Mouse (Mus musculus) heart, postnatal 0 days (tissue): ENCODE measurements around the gene Plpp3. TPM values are rescaled to one million over a fixed set of nuclear protein-coding genes. Genes with fewer than 3 reads are reported as not detected.

Source experiments
- ATAC-seq: fragments of 200-750 bp; cut with Nextera tagmentation; 2 replicates; pipeline ENCODE4 v1.8.0; 2017; ENCODE audit warnings: low read depth, moderate number of reproducible peaks, moderate library complexity; ENCODE audit not compliant: insufficient read depth
- DNase-seq: peaks from one replicate; pipeline ENCODE4 v3.0.0-alpha.2; 2016; ENCODE audit warnings: low spot score
- H3K27ac ChIP-seq: fragments of 300-500 bp; sonication (generic); 2 replicates; pipeline ENCODE4 v1.5.1; 2014; ENCODE audit warnings: low read depth, mild to moderate bottlenecking
- H3K27me3 ChIP-seq: fragments of 300-500 bp; sonication (generic); 2 replicates; pipeline ENCODE4 v1.6.1; 2014; ENCODE audit warnings: low read length, mixed read lengths; ENCODE audit not compliant: control insufficient read depth, insufficient read depth
- H3K36me3 ChIP-seq: fragments of 300-500 bp; sonication (generic); replicated peaks from 2 replicates; pipeline ENCODE4 v1.6.1; 2014; ENCODE audit warnings: low read length, mixed read lengths; ENCODE audit not compliant: control insufficient read depth, insufficient read depth
- H3K4me1 ChIP-seq: fragments of 300-500 bp; sonication (generic); 2 replicates; pipeline ENCODE4 v1.6.1; 2014; ENCODE audit warnings: antibody characterized with exemption; ENCODE audit not compliant: control insufficient read depth, insufficient read depth
- H3K4me2 ChIP-seq: fragments of 300-500 bp; sonication (generic); 2 replicates; pipeline ENCODE4 v1.6.1; 2014; ENCODE audit warnings: low read depth, mild to moderate bottlenecking, low read length, moderate library complexity
- H3K4me3 ChIP-seq: fragments of 300-500 bp; sonication (generic); 2 replicates; pipeline ENCODE4 v1.5.1; 2014; ENCODE audit warnings: low read depth, low read length
- H3K9ac ChIP-seq: fragments of 300-500 bp; sonication (generic); replicated peaks from 2 replicates; pipeline ENCODE4 v1.6.1; 2014; ENCODE audit warnings: low read depth, low read length, mixed read lengths
- H3K9me3 ChIP-seq: fragments of 300-500 bp; sonication (generic); replicated peaks from 2 replicates; pipeline ENCODE4 v1.6.1; 2016; ENCODE audit warnings: low read length; ENCODE audit not compliant: control insufficient read depth
- CTCF ChIP-seq: IDR thresholded peaks from 2 replicates; pipeline ENCODE4 v1.5.1; 2016; ENCODE audit warnings: antibody characterized with exemption, control low read depth, low read depth
- EP300 ChIP-seq: IDR thresholded peaks from 2 replicates; pipeline ENCODE4 v1.6.1; 2016; ENCODE audit warnings: antibody characterized with exemption, low read depth
- WGBS: fragments of 180-500 bp; shearing (Covaris S2); extraction: QIAGEN DNeasy Blood & Tissue Kit; methylation state at CpG from one replicate; pipeline ENCODE4 v1.1.7; 2014; 5-methylcytosine and 5-hydroxymethylcytosine counted together
- polyA plus RNA-seq: library from polyadenylated mRNA; unstranded; fragments of >200 nt; fragmentation: Nextera tagmentation; extraction: Ambion mirVana; gene quantifications from 2 replicates; pipeline ENCODE4 v1.2.1, GENCODE M21; 2015
- total RNA-seq: library from RNA; depleted of rRNA; stranded (reverse); fragments of >200 nt; gene quantifications from 2 replicates; pipeline ENCODE4 v1.2.3, GENCODE M21; 2014; ENCODE audit warnings: low replicate concordance

The Plpp3 gene
- total and polyA plus RNA-seq, 2 experiments from 2014 or later, result 56.4 to 57.0 TPM

GRCm38 (mm10) chr4:105196993-105197765 is 40.0 kb downstream of the Plpp3 start:
- Histone ChIP-seq H3K27me3 (no peaks in the 10 kb centered on the region), H3K27ac (no peak overlapping the region), H3K4me3 (no peak overlapping the region), H3K9me3 (no peaks in the 10 kb centered on the region), H3K36me3 (peaks cover 34% of the 10 kb centered on the region), H3K9ac (no peak overlapping the region), H3K4me2 (no peak overlapping the region), H3K4me1 (0 out of 2 replicates have a peak, but pooled peaks cover 4% of the 10 kb centered on the region)
- TF ChIP-seq EP300 (no peak), CTCF (no peak)
- no peak for DNase-seq
- WGBS, result 84% methylated on average over 9 of the region's 9 CpGs
- ATAC-seq, result no peak

GRCm38 (mm10) chr4:105198696-105199095 is 41.5 kb downstream of the Plpp3 start:
- Histone ChIP-seq H3K9ac (no peak overlapping the region), H3K4me3 (no peak overlapping the region), H3K27ac (no peak overlapping the region), H3K4me1 (no peaks in the 10 kb centered on the region), H3K4me2 (no peak overlapping the region), H3K36me3 (peaks cover 34% of the 10 kb centered on the region), H3K27me3 (no peaks in the 10 kb centered on the region), H3K9me3 (no peaks in the 10 kb centered on the region)
- DNase-seq (no peak), ATAC-seq (no peak)
- WGBS, result 85% methylated on average over 5 of the region's 5 CpGs
- TF ChIP-seq CTCF (no peak), EP300 (no peak)

GRCm38 (mm10) chr4:105199345-105199744 is 42.2 kb downstream of the Plpp3 start:
- Histone ChIP-seq H3K27ac (no peak overlapping the region), H3K9me3 (no peaks in the 10 kb centered on the region), H3K4me3 (no peak overlapping the region), H3K4me1 (no peaks in the 10 kb centered on the region), H3K36me3 (peaks cover 34% of the 10 kb centered on the region), H3K27me3 (no peaks in the 10 kb centered on the region), H3K9ac (no peak overlapping the region), H3K4me2 (no peak overlapping the region)
- DNase-seq, result no peak
- 57% methylated on average over 8 of the region's 8 CpGs for WGBS
- TF ChIP-seq EP300 (no peak), CTCF (no peak)
- ATAC-seq, result no peak

- no peaks in the 10 kb centered on the region for H3K27me3 ChIP-seq
- DNase-seq, result no peak
- ATAC-seq, result no peak
- no peak overlapping the region for H3K27ac ChIP-seq
- H3K4me3 ChIP-seq, result no peak overlapping the region
- H3K36me3 ChIP-seq, result peaks cover 27% of the 10 kb centered on the region
- no peak overlapping the region for H3K4me2 ChIP-seq
- no peaks in the 10 kb centered on the region for H3K9me3 ChIP-seq
- WGBS, result 69% methylated on average over 14 of the region's 14 CpGs
- peaks cover 4% of the 10 kb centered on the region; the same call in 1 of the 2 replicates for H3K4me1 ChIP-seq
- no peak overlapping the region for H3K9ac ChIP-seq
- no peak for TF ChIP-seq EP300
- no peak for TF ChIP-seq CTCF
Observed at GRCm38 (mm10) chr4:105200624-105201524, 43.7 kb downstream of the Plpp3 start.

GRCm38 (mm10) chr4:105202439-105202838 is 45.3 kb downstream of the Plpp3 start:
- WGBS, result 88% methylated on average over 3 of the region's 3 CpGs
- Histone ChIP-seq H3K27ac (no peak overlapping the region), H3K4me1 (peaks cover 18% of the 10 kb centered on the region; the same call in 1 of the 2 replicates), H3K36me3 (peaks cover 15% of the 10 kb centered on the region; the same call in 1 of the 2 replicates), H3K9ac (no peak overlapping the region), H3K4me3 (no peak overlapping the region), H3K27me3 (no peaks in the 10 kb centered on the region), H3K4me2 (no peak overlapping the region), H3K9me3 (no peaks in the 10 kb centered on the region)
- DNase-seq (no peak), ATAC-seq (no peak)
- TF ChIP-seq CTCF (no peak), EP300 (no peak)
